In the genomic region with DNA sequence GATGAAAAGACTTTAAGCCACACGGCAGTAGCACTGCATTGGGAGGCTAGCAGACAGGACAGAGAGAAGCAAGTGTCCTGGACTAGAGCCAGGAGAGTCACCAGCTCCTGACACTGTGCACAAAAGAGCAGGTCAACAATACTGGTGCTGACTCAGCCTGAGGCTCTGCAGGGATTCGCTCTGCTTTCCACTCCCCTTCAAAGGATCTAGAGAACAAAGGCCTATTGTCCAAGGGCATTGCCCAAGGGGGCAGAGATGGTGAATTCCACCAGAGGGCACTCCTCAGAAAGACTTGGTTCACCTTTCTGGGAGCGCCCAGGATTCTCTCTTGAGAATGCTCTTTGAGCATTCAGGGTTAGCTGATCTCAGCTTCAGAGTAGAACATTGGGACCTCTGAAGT, we compare ENCODE assay signal across 8 mouse cellular contexts.
A peak's percentile ranks its signal among the peaks of the same experiment; 100 is the strongest.
DNase-seq lines count a peak whose midpoint lies in the region; ATAC-seq and TF ChIP-seq lines count a peak whose summit lies in the region.

No protein-coding gene starts in this region.

- H3K9me3 ChIP-seq in heart, embryonic 13.5 days = peaks cover 5% of the 10 kb centered on the region; the same call in 1 of the 2 replicates
- 0 out of 2 replicates have a peak, but pooled peaks cover 2% of the 10 kb centered on the region for H3K9me3 ChIP-seq in heart, embryonic 11.5 days (replicated peaks; ENCODE audit: control insufficient read depth, low read length)
- H3K9me3 ChIP-seq in CH12.LX (replicated peaks; ENCODE audit: low read length) = no peaks in the 10 kb centered on the region

- WGBS in heart, embryonic 13.5 days = 42% methylated on average over 3 of the region's 3 CpGs
- 37% methylated on average over 3 of the region's 3 CpGs for WGBS in heart, embryonic 11.5 days (ENCODE audit: insufficient replicate concordance)

- ATAC-seq in heart, embryonic 13.5 days (ENCODE audit: extremely low read depth, insufficient number of reproducible peaks, low FRiP score, low TSS enrichment) = no peak; the same call in 1 of the 2 replicates
- ATAC-seq in heart, embryonic 11.5 days (replicated peaks; ENCODE audit: insufficient number of reproducible peaks, low FRiP score, low TSS enrichment) = no peak

- peaks cover 12% of the 10 kb centered on the region for H3K27me3 ChIP-seq in heart, embryonic 13.5 days (replicated peaks)
- no peaks in the 10 kb centered on the region for H3K27me3 ChIP-seq in heart, embryonic 11.5 days (ENCODE audit: control insufficient read depth, insufficient read depth, low read length)
- H3K27me3 ChIP-seq in CH12.LX (replicated peaks) = peaks cover 2% of the 10 kb centered on the region

- intact Hi-C loops in heart, postnatal 10 days (cut with DNase I) = no loop called here

- no peak for TF ChIP-seq POLR2A in CH12.LX (IDR thresholded peaks at IDR 0.05; ENCODE audit: low read depth, low read length)

- in situ Hi-C loops in CH12.LX (cut with MboI; ENCODE audit: low pct_ligation_motif_present, low pct_unique_long_range_greater_than_20kb, low sequenced_read_pairs) = loop anchor here (25.0 kb wide), 1 partner anchor 503 kb away; no protein-coding TSS in a partner anchor

- no peaks in the 10 kb centered on the region for H3K79me2 ChIP-seq in CH12.LX (replicated peaks; ENCODE audit: control insufficient read depth, extremely low read depth, insufficient read depth, poor library complexity, severe bottlenecking)

- H3K4me2 ChIP-seq in heart, embryonic 13.5 days = no peak overlapping the region
- H3K4me2 ChIP-seq in heart, embryonic 11.5 days = no peak overlapping the region
- H3K4me2 ChIP-seq in CH12.LX (ENCODE audit: insufficient read depth, low read depth, poor library complexity, severe bottlenecking) = no peak overlapping the region

- TF ChIP-seq EP300 in CH12.LX (IDR thresholded peaks at IDR 0.05; ENCODE audit: low read length) = no peak

- H3K4me1 ChIP-seq in heart, embryonic 13.5 days = peaks cover 21% of the 10 kb centered on the region
- peaks cover 2% of the 10 kb centered on the region; the same call in 1 of the 2 replicates for H3K4me1 ChIP-seq in heart, embryonic 11.5 days (ENCODE audit: control insufficient read depth, insufficient read depth, low read length)
- no peaks in the 10 kb centered on the region for H3K4me1 ChIP-seq in CH12.LX (ENCODE audit: control insufficient read depth in 1 of 2, insufficient read depth in 2 of 2)

- H3K9ac ChIP-seq in heart, embryonic 13.5 days = no peak overlapping the region
- no peak overlapping the region for H3K9ac ChIP-seq in heart, embryonic 11.5 days (ENCODE audit: low read depth, low read length)
- H3K9ac ChIP-seq in CH12.LX (ENCODE audit: insufficient read depth, low read depth) = no peak overlapping the region

- dilution Hi-C loops in CH12.LX (cut with MboI; ENCODE audit: extremely low pct_ligation_motif_present, extremely low pct_unique_long_range_greater_than_20kb, low sequenced_read_pairs) = no loop called here

- H3K27ac ChIP-seq in heart, embryonic 13.5 days (replicated peaks) = peak overlapping the region; percentile 39
- H3K27ac ChIP-seq in heart, embryonic 11.5 days (ENCODE audit: low read depth, low read length) = no peak overlapping the region
- no peak overlapping the region for H3K27ac ChIP-seq in CH12.LX (ENCODE audit: insufficient read depth, low read depth)

- TF ChIP-seq CTCF in CH12.LX (conservative IDR thresholded peaks at IDR 0.05 in 1 of 2, IDR thresholded peaks at IDR 0.05 in 1 of 2; ENCODE audit: low read depth in 2 of 2, low read length in 2 of 2) = peak in 1 of 2 experiments; percentile 59; a peak in 2 of 4 replicates

- H3K36me3 ChIP-seq in heart, embryonic 13.5 days = no peaks in the 10 kb centered on the region
- no peaks in the 10 kb centered on the region for H3K36me3 ChIP-seq in heart, embryonic 11.5 days (ENCODE audit: control insufficient read depth, insufficient read depth, low read length)
- H3K36me3 ChIP-seq in CH12.LX (replicated peaks in 1 of 2; ENCODE audit: control insufficient read depth in 1 of 2, insufficient read depth in 1 of 2, low read length in 1 of 2) = no peaks in the 10 kb centered on the region

- peak; percentile 6 for DNase-seq in CH12.LX (ENCODE audit: extremely low read depth)
- DNase-seq in brain, adult 2 months (ENCODE audit: low read depth, low spot score) = peak; percentile 95
- peak; percentile 27 to 31 for DNase-seq in heart, postnatal 10 days
- peak; percentile 73 for DNase-seq in mesoderm, embryonic 11.5 days (ENCODE audit: low read depth, low spot score)
- DNase-seq in c-Kit-positive CD71-positive TER-119-positive erythroid progenitor cells, embryonic 14.5 days (ENCODE audit: low spot score) = no peak
- DNase-seq in urinary bladder, adult 18-20 months (ENCODE audit: low spot score in 2 of 2) = no peak

- peak; percentile 33 for TF ChIP-seq RAD21 in CH12.LX (IDR thresholded peaks at IDR 0.05; ENCODE audit: low read depth, low read length)

- H3K4me3 ChIP-seq in heart, embryonic 13.5 days = no peak overlapping the region
- no peak overlapping the region for H3K4me3 ChIP-seq in heart, embryonic 11.5 days (ENCODE audit: low read depth, low read length)
- H3K4me3 ChIP-seq in CH12.LX (replicated peaks in 1 of 3; ENCODE audit: low read depth in 2 of 3, low read length in 2 of 3, poor library complexity in 1 of 3) = no peak overlapping the region

TF ChIP-seq in CH12.LX, 34 proteins besides CTCF, POLR2A, EP300 and RAD21:
- TF ChIP-seq SIN3A (IDR thresholded peaks at IDR 0.05; ENCODE audit: low read length) (no peak), SMC3 (IDR thresholded peaks at IDR 0.05; ENCODE audit: low read depth, low read length) (peak; percentile 59)

Comparison
In these comparisons a context has a peak if more than half of its experiments do, and no peak if none do; other contexts are left out.
1. DNase-seq: peak in CH12.LX (single experiment), brain, adult 2 months (single experiment), heart, postnatal 10 days (2 of 2) and mesoderm, embryonic 11.5 days (single experiment); none in c-Kit-positive CD71-positive TER-119-positive erythroid progenitor cells, embryonic 14.5 days (single experiment) and urinary bladder, adult 18-20 months (0 of 2).